In the genomic region with DNA sequence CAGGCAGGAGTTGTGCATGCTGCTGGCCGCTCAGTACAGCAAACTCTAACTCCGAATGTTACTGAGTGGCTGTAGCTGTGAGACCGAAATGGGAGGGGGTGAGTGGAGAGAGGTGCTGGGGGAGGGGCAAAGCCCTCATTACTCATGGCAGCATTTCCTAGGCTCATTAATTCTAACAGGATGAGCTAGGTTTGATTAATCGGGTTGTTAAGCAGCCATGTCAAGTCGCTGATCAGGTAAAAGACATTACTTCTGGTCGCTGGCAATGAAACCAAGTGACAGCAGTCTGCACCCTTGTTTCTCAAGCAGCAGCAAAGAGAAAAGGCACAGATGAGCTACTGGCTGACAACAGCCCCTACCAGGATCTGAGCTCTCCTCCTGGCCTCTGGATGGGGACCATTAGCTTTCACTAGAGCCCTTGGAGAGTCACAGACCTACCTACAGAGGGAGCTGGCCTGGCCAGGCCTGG, we compare ENCODE assay signal across 12 mouse cellular contexts.
DNase-seq lines count a peak whose midpoint lies in the region; ATAC-seq lines count a peak whose summit lies in the region.
"Had no signal": no experiment of that assay in that cellular context is flagged by ENCODE, and none has a peak within 500 bp of the region (broad histone marks: within the 10 kb centered on the region; RNA-seq: fewer than 3 reads in every experiment).

No protein-coding gene starts in this region.

- H3K36me3 ChIP-seq in hindbrain, embryonic 12.5 days, result no peaks in the 10 kb centered on the region
- no peaks in the 10 kb centered on the region for H3K36me3 ChIP-seq in neural tube, embryonic 14.5 days (ENCODE audit: control insufficient read depth, insufficient read depth, low read length)
- H3K36me3 ChIP-seq in heart, embryonic 11.5 days (ENCODE audit: control insufficient read depth, insufficient read depth, low read length), result no peaks in the 10 kb centered on the region
- H3K36me3 ChIP-seq: heart, embryonic 10.5 days; liver, embryonic 13.5 days had no signal

- H3K4me1 ChIP-seq in hindbrain, embryonic 12.5 days, result 0 out of 2 replicates have a peak, but pooled peaks cover 7% of the 10 kb centered on the region
- peaks cover 26% of the 10 kb centered on the region for H3K4me1 ChIP-seq in neural tube, embryonic 14.5 days (ENCODE audit: control insufficient read depth, insufficient read depth, low read length)
- H3K4me1 ChIP-seq in heart, embryonic 11.5 days (ENCODE audit: control insufficient read depth, insufficient read depth, low read length), result no peaks in the 10 kb centered on the region
- H3K4me1 ChIP-seq: heart, embryonic 10.5 days; liver, embryonic 13.5 days had no signal

- peak; percentile 61 to 63 for DNase-seq in cerebellum, postnatal 10 days
- no peak for DNase-seq in cerebellum, postnatal 36 days
- DNase-seq in kidney, postnatal 4 days, result peak; percentile 17 to 48
- no peak for DNase-seq in kidney, postnatal 14 days
- DNase-seq in adrenal gland, adult 2 months, result no peak
- DNase-seq: adrenal gland, postnatal 10 days; liver, embryonic 13.5 days had no signal

- no peaks in the 10 kb centered on the region for H3K27me3 ChIP-seq in hindbrain, embryonic 12.5 days
- no peaks in the 10 kb centered on the region for H3K27me3 ChIP-seq in neural tube, embryonic 14.5 days (ENCODE audit: control insufficient read depth, insufficient read depth, low read length)
- H3K27me3 ChIP-seq in heart, embryonic 11.5 days (ENCODE audit: control insufficient read depth, insufficient read depth, low read length), result no peaks in the 10 kb centered on the region
- H3K27me3 ChIP-seq: liver, embryonic 13.5 days; Patski had no signal

- no peak overlapping the region for H3K4me3 ChIP-seq in hindbrain, embryonic 12.5 days
- no peak overlapping the region for H3K4me3 ChIP-seq in neural tube, embryonic 14.5 days (ENCODE audit: low read depth, low read length)
- no peak overlapping the region for H3K4me3 ChIP-seq in heart, embryonic 11.5 days (ENCODE audit: low read depth, low read length)
- H3K4me3 ChIP-seq: heart, embryonic 10.5 days; liver, embryonic 13.5 days had no signal

- no peak overlapping the region for H3K9ac ChIP-seq in hindbrain, embryonic 12.5 days
- no peak overlapping the region for H3K9ac ChIP-seq in neural tube, embryonic 14.5 days (replicated peaks; ENCODE audit: low read depth, low read length)
- H3K9ac ChIP-seq in heart, embryonic 11.5 days (ENCODE audit: low read depth, low read length), result no peak overlapping the region
- H3K9ac ChIP-seq: liver, embryonic 13.5 days had no signal

- peak; percentile 63 for ATAC-seq in hindbrain, embryonic 12.5 days (ENCODE audit: low FRiP score)
- peak; percentile 76 for ATAC-seq in neural tube, embryonic 14.5 days (ENCODE audit: low read depth)
- no peak for ATAC-seq in heart, embryonic 11.5 days (replicated peaks; ENCODE audit: insufficient number of reproducible peaks, low FRiP score, low TSS enrichment)
- ATAC-seq: Patski had no signal

- no peak overlapping the region for H3K4me2 ChIP-seq in hindbrain, embryonic 12.5 days (replicated peaks)
- no peak overlapping the region for H3K4me2 ChIP-seq in neural tube, embryonic 14.5 days (ENCODE audit: low read depth, low read length)
- no peak overlapping the region for H3K4me2 ChIP-seq in heart, embryonic 11.5 days
- H3K4me2 ChIP-seq: liver, embryonic 13.5 days had no signal

- WGBS in hindbrain, embryonic 12.5 days, result 53% methylated on average over 6 of the region's 6 CpGs
- 47% methylated on average over 6 of the region's 6 CpGs for WGBS in neural tube, embryonic 14.5 days
- WGBS in heart, embryonic 11.5 days (ENCODE audit: insufficient replicate concordance), result 50% methylated on average over 6 of the region's 6 CpGs

- H3K9me3 ChIP-seq in hindbrain, embryonic 12.5 days (replicated peaks), result no peaks in the 10 kb centered on the region
- H3K9me3 ChIP-seq in neural tube, embryonic 14.5 days (ENCODE audit: control insufficient read depth, low read length), result no peaks in the 10 kb centered on the region
- no peaks in the 10 kb centered on the region for H3K9me3 ChIP-seq in heart, embryonic 11.5 days (replicated peaks; ENCODE audit: control insufficient read depth, low read length)
- H3K9me3 ChIP-seq: heart, embryonic 10.5 days; liver, embryonic 13.5 days had no signal

- peak overlapping the region; percentile 83 for H3K27ac ChIP-seq in hindbrain, embryonic 12.5 days
- H3K27ac ChIP-seq in neural tube, embryonic 14.5 days (ENCODE audit: low read depth, low read length), result peak overlapping the region; percentile 66
- H3K27ac ChIP-seq in heart, embryonic 11.5 days (ENCODE audit: low read depth, low read length), result no peak overlapping the region
- H3K27ac ChIP-seq: heart, embryonic 10.5 days; liver, embryonic 13.5 days had no signal

Comparison
In these comparisons a context has a peak if more than half of its experiments do, and no peak if none do; other contexts are left out.
1. DNase-seq: peak in cerebellum, postnatal 10 days (2 of 2) and kidney, postnatal 4 days (2 of 2); none in cerebellum, postnatal 36 days (0 of 2), kidney, postnatal 14 days (single experiment) and adrenal gland, adult 2 months (single experiment).